Mouse (Mus musculus) liver, adult 2 months (tissue): Measurements from ENCODE around the gene Elf3. TPM values are rescaled to one million over a fixed set of nuclear protein-coding genes. Genes with fewer than 3 reads are reported as not detected.
"Not testable (repeated sequence)": the region's sequence is repeated elsewhere in the genome, so short reads cannot be mapped to it uniquely, and the experiment has no call there.

ENCODE experiments used
- DNase-seq: peaks from one replicate; pipeline ENCODE4 v3.0.0-alpha.2; 2011; ENCODE audit warnings: low read depth, low spot score; ENCODE audit errors: extremely low read depth
- H3K27ac ChIP-seq: fragments of 200-500 bp; replicated peaks from 2 replicates; pipeline ENCODE4 v1.5.1; 2012; ENCODE audit warnings: low read depth, mild to moderate bottlenecking, control low read depth, inconsistent platforms, low read length; ENCODE audit not compliant: insufficient read depth
- H3K27me3 ChIP-seq: fragments of 200-500 bp; 2 replicates; pipeline ENCODE4 v1.6.1; 2012; ENCODE audit warnings: mild to moderate bottlenecking, moderate library complexity, low read length, inconsistent platforms; ENCODE audit not compliant: control insufficient read depth, insufficient read depth
- H3K36me3 ChIP-seq: fragments of 200-500 bp; 2 replicates; pipeline ENCODE4 v1.6.1; 2012; ENCODE audit warnings: low read length, inconsistent platforms; ENCODE audit not compliant: control insufficient read depth, insufficient read depth
- H3K4me1 ChIP-seq: fragments of 200-500 bp; 2 replicates; pipeline ENCODE4 v1.6.1; 2011; ENCODE audit warnings: low read length; ENCODE audit not compliant: control insufficient read depth, insufficient read depth
- H3K4me3 ChIP-seq: fragments of 200-500 bp; 2 replicates; pipeline ENCODE4 v1.5.1; 2011; ENCODE audit warnings: low read depth, mild to moderate bottlenecking, control low read depth, low read length, moderate library complexity; ENCODE audit not compliant: insufficient read depth
- H3K79me2 ChIP-seq: fragments of 200-500 bp; 2 replicates; pipeline ENCODE4 v1.6.1; 2012; ENCODE audit warnings: inconsistent platforms, mild to moderate bottlenecking, low read length, moderate library complexity; ENCODE audit not compliant: control insufficient read depth, insufficient read depth
- H3K9ac ChIP-seq: fragments of 200-500 bp; 2 replicates; pipeline ENCODE4 v1.6.1; 2012; ENCODE audit warnings: low read depth, mild to moderate bottlenecking, control low read depth, inconsistent platforms, low read length
- CTCF ChIP-seq: fragments of 200-500 bp; IDR thresholded peaks from 2 replicates; pipeline ENCODE4 v1.5.1; 2011; ENCODE audit warnings: low read depth, low read length, control low read depth
- POLR2A ChIP-seq: fragments of 200-500 bp; IDR thresholded peaks from 2 replicates; pipeline ENCODE4 v1.6.1; 2011; ENCODE audit warnings: low read length, control low read depth; ENCODE audit not compliant: insufficient read depth; ENCODE audit errors: extremely low read depth
- WGBS: fragments of 180-500 bp; shearing (Covaris S2); methylation state at CpG from one replicate; pipeline ENCODE4 v1.1.7; 2018; 5-methylcytosine and 5-hydroxymethylcytosine counted together
- polyA plus RNA-seq: library from polyadenylated mRNA; depleted of rRNA; stranded (reverse); fragments of >200 nt; gene quantifications from 2 replicates; pipeline ENCODE4 v1.2.3, GENCODE M21; 2012
- total RNA-seq: library from RNA; depleted of rRNA; stranded (reverse); fragments of >200 nt; gene quantifications from 2 replicates; pipeline ENCODE4 v1.2.3, GENCODE M21; 2014

The Elf3 gene
- total and polyA plus RNA-seq, 2 experiments, result 0.18 to 0.64 TPM

DNA sequence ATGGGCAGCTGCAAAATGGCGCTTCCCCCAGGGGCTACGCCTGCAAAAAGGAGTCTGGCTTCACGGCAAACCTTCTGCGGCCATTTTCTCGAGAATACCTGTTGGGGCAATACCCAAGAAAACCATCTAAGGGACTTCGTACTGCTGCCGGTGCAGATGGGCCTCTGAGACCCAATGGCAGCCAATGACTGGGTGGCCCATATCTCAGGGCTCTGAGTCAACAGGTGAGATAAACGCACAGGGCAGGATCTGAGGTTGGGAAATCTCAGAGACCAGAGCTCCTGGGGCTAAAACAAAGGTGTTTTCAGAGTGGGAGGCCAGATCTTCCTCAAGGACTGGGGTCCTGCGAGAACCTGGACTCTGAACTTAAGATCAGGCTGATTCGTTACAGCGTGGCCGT lies 23.6 kb downstream of the Elf3 start:
- WGBS, result 74% methylated on average over 12 of the region's 12 CpGs
- no peak for DNase-seq
- no peak overlapping the region for H3K4me3 ChIP-seq
- no peak overlapping the region for H3K9ac ChIP-seq
- no peak overlapping the region for H3K27ac ChIP-seq
- H3K27me3 ChIP-seq, result no peaks in the 10 kb centered on the region
- no peaks in the 10 kb centered on the region for H3K79me2 ChIP-seq
- TF ChIP-seq CTCF, result no peak
- no peak for TF ChIP-seq POLR2A
- no peaks in the 10 kb centered on the region for H3K36me3 ChIP-seq
- H3K4me1 ChIP-seq, result no peaks in the 10 kb centered on the region

DNA sequence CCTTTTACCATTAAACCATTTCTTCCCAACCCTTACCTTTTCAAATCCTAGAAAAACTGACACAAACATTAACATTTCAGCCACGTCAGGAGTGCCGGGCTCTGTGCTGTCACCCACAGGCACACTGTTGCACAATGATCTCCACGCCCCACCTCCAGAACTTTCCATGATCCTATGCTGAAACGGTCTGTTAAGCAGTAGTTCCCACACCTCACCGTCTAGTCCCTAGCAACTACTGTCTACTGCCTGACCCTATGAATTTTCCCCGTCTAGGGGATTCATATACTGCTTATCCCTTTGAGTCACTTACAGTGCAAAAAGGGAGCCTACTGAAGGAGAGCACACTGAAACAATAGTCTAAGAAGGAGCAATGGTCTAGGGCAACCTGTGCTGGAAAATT lies 24.4 kb downstream of the Elf3 start:
- Histone ChIP-seq H3K27ac (no peak overlapping the region), H3K27me3 (no peaks in the 10 kb centered on the region), H3K4me1 (no peaks in the 10 kb centered on the region), H3K9ac (no peak overlapping the region), H3K4me3 (no peak overlapping the region), H3K36me3 (no peaks in the 10 kb centered on the region), H3K79me2 (no peaks in the 10 kb centered on the region)
- no peak for DNase-seq
- no peak for TF ChIP-seq CTCF
- TF ChIP-seq POLR2A, result no peak
- 72% methylated on average over 6 of the region's 6 CpGs for WGBS

DNA sequence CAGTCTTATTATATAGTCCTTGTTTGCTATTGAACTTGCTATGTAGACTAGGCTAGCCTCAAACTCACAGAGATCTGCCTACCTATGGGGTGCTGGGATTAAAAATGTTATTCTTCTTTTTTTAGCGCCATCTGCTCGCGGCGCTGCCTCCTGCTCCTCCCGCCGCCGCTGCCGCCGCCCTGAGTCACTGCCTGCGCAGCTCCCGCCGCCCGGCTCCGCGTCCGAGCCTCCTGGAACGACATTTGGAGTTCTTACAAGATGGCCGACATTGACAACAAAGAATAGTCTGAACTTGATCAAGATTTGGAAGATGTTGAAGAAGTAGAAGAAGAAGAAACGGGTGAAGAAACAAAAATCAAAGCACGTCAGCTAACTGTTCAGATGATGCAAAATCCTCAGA lies 26.5 kb downstream of the Elf3 start:
- not testable (repeated sequence) for H3K36me3 ChIP-seq, DNase-seq, H3K4me1 ChIP-seq, H3K27me3 ChIP-seq, H3K9ac ChIP-seq, H3K27ac ChIP-seq, H3K79me2 ChIP-seq, H3K4me3 ChIP-seq
- WGBS, result 79% methylated on average over 20 of the region's 20 CpGs

DNA sequence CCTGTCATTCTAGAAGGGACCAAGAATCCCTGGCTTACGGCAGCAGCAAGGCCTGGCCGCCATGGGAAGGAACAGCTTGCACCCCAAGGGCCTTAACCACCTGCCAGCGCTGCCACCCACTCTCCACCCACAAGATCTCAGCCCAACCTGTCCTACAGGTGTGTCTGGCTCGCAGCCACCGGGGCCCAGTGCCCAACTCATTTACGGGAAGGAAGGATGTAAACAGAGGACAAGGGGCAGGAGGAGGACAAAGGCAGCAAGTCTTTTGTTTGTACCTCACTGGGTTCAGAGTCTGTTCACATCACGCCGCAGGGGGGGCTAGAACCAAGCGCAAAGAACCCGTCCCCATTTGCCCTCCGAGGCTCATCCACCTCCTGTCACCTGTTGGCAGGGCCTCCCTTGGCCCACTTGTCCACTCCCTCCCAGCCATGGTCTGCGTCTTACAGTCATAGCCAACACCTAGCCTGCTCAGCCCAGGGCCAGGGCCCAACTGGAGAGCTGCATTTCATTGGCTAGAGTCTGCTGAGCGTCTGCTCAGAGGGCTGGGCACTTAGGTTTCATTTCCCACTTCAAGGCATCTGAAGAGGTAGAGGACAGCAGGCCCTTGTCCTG lies 30.9 kb downstream of the Elf3 start:
- WGBS, result 82% methylated on average over 13 of the region's 13 CpGs
- Histone ChIP-seq H3K27ac (no peak overlapping the region), H3K27me3 (no peaks in the 10 kb centered on the region), H3K79me2 (no peaks in the 10 kb centered on the region), H3K9ac (no peak overlapping the region), H3K36me3 (no peaks in the 10 kb centered on the region), H3K4me3 (no peak overlapping the region), H3K4me1 (no peaks in the 10 kb centered on the region)
- no peak for DNase-seq
- no peak for TF ChIP-seq CTCF
- no peak for TF ChIP-seq POLR2A

DNA sequence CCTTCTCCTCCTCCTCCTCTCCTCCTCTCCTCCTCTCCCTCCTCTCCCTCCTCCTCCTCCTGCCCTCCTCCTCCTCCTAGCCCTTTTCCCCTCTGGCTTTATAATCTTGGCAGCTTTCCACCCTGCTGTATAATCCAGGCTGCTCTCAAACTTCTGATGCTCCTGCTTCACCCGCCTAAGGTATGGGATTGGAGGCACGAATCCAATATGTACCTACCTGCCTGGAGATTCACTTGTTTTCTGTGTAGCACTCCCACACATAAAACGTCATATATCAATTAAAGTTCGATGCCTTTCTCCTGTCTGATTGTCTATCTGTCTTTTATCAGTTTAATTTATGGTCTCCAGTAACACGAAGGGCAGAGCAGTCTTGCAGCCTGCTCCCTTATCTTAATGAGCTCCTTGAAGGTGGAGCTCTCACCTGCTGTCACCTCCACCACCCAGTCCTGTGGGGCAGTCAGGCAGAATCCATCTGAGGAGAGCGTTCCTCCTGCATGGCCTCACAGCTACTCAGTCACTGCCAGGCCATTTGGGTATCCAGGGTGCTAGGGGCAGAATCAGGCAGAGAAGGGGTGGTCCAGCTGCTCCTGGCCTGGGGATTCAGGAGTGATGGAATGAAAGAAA lies 33.3 kb downstream of the Elf3 start:
- no peak for TF ChIP-seq CTCF
- no peak for TF ChIP-seq POLR2A
- no peak for DNase-seq
- Histone ChIP-seq H3K4me1 (no peaks in the 10 kb centered on the region), H3K27me3 (no peaks in the 10 kb centered on the region), H3K4me3 (no peak overlapping the region), H3K27ac (no peak overlapping the region), H3K9ac (no peak overlapping the region), H3K79me2 (no peaks in the 10 kb centered on the region), H3K36me3 (no peaks in the 10 kb centered on the region)
- 46% methylated on average over 6 of the region's 6 CpGs for WGBS

DNA sequence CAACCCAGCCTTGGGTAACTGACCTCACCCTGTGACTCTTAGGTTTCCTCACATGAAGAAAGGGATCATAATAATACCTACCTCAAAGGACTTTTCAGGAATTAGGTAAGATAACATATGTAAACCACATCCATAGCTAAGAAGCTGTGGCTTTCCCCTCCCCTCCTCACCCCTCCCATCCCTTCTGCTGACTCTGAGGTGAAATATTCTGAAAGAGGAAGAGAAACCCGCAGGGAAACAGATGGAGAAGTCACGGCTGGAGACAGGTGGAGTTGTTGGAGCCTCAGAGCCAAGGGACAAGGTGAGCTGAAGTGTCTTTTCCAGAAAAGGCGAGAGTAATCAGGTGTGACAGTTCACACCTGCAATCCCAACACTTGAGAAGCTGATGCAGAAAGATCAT lies 34.2 kb downstream of the Elf3 start:
- Histone ChIP-seq H3K4me1 (no peaks in the 10 kb centered on the region), H3K36me3 (no peaks in the 10 kb centered on the region), H3K4me3 (no peak overlapping the region), H3K27me3 (no peaks in the 10 kb centered on the region), H3K27ac (no peak overlapping the region), H3K79me2 (no peaks in the 10 kb centered on the region), H3K9ac (no peak overlapping the region)
- no peak for DNase-seq
- WGBS, result 76% methylated on average over 3 of the region's 3 CpGs
- TF ChIP-seq CTCF, result no peak
- no peak for TF ChIP-seq POLR2A
